Mouse (Mus musculus) spleen, postnatal 10 days (tissue): ENCODE data around the gene Notum.
"Not testable (repeated sequence)": the region's sequence is repeated elsewhere in the genome, so short reads cannot be mapped to it uniquely, and the experiment has no call there.

ENCODE experiments used
- DNase-seq, 2 experiments: peaks; one replicate each; pipeline ENCODE4 v3.0.0; 2021 to 2022; ENCODE audit warnings: low spot score in 2 of 2

The Notum gene

DNA sequence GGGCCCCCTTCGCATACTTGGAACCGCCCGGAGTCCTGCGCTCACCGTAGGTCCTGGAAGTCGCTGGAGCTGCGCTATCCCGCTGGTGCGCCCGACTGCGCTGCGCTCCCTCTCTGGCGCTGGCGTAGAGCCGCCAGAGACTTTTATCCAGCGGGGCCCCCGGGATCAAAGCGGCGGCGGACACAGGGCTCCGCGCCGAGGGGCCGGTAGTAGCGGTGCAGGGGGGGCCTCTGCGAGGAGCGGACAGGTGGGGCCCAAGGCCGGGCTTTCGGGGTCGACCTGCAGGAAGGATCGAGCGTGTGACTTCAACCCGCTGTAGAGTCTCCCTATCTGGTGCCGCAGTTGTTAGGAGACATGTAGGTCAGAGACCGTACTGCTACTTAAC, at the start of gene Notum:
Gene Notum, minus strand, starts transcription at position 100 of the 385 bp plus-strand sequence.
- no peak for DNase-seq

DNA sequence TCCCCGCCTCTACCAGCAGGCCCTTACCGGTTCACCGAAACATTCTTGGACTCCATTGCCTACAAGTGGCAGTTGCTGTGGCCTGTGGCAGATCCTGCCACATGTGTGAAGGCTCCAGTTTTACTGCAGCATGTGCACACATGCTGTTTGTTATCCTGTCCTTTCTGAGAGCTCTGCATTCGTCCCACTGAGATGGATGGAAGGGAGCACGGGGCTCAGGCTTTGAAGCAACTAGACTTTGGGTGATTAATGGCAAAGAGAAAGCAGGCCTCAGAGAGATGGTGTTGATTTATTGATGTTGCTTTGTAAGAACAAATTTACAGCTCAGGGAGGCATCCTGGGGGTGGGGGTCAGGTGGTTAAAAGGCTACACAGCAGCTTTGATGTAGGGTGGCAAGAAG, 49.7 kb upstream of the Notum start:
- no peak for DNase-seq

DNA sequence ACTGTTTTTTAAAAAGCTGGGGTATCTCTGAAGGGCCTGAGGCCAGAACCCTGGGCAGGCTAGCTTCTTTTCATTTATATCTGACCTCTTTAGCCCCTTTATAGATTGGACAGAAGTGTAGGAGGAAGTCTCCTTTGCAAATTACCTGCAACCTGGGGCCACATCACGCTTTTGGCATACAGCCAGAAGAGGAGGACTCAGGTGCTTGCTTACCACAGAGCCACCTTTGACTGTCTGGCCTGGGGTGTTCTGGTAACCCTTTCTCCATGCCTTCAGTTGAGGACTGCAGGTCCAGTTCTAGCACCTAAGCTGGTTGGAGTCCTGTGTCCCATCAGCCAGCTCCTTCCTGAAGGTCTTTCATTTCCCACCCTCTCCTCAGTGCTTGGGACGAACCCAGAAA, 48.6 kb upstream of the Notum start:
- no peak for DNase-seq

DNA sequence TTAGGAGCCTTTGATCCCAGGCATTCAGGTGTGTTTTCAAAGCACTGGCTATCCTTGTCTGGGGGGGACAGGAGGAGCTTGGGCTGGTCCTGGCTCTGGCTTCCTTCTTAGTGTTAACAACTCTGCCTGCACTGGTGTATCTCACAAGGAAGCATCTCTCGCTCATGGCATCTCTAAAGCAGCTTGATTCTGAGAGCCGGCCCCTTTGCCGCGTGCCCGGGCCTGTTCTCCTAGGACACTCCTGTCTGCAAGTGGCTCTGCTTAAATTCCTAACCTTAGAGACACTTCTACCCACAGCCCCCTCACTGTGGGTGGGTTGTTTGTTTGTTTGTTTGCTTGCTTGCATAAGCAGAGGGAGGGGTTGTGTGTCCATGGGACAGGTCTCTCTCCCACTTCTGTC, 47.0 kb upstream of the Notum start:
- no peak for DNase-seq

DNA sequence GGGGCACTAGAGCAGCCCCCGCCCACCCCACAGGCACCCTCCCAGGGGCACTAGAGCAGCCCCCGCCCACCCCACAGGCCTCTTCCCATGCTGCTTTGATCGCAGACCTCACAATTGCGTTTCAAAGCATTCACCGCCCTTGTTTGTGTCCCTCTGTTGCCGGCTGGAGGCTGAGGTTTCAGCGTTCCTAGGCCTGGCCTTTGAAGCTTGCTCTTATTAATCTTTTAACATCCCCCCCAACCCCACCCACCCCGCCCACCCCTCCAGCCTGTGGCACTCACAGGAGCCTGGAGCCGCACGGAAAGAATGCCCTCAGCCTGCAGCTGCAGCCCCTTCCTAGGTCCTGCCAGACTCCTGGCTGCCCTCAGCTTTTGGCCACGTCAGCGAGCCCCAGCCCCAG, 46.2 kb upstream of the Notum start:
- no peak for DNase-seq

DNA sequence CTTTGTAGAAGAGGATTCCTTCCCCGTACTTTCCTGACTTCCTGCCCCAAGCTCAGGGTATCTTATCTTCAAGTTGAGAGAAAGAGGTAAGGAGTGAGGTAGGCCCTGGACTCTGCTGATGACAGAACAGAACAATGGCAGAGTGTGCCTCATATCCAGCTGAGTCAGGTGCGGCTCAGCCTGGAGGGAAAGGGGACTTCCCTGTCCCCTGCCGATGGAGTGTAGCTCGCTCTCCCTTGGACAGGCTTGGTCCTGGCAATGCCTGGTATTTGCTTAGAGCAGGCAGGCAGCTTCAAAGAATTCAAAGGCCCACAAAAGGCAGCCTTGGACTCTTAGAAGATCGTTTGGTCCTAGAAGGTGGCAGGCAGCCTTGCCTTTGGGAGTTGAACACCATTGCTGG, 45.1 kb upstream of the Notum start:
- no peak for DNase-seq

DNA sequence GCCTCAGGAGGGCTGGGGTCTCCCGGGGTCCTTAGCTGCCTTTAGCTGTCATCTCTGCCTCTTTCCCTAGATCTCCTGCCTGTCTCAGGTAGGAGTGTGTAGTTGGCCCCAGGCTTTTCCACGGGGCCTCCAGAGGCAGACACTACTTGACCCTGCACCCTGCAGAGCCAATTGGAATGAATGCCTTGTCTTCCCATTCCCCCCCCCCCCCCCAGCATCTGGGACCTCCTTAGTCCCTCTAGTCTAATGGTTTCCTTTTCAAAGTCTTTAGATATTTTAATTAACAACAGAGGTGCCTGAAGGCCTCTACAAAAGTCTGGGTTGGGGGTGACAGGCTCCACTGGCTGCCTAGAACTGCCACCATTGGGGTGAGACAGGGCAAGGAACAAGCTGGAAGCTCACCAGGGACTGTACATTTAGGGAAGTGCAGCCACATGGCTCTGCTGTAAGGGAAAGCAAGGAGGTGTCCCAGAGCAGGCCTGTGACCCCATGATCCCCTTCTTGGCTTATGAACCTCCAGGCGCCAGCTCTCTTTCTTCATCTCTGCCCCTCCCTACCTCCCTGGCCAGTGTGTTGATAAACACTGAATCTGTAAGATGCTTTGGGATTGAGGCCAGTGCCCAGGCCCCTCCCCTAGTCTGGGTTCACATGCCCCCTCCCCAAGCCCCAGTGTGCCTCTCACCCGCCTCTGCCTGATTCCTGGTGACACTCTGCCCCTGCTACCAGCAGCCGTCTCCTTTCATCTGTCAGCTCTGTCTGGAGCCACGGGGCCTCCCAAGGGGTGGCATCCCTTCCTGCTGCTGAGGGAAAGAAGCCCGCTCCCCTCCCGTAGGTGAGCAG, 43.7 kb upstream of the Notum start:
- no peak for DNase-seq

DNA sequence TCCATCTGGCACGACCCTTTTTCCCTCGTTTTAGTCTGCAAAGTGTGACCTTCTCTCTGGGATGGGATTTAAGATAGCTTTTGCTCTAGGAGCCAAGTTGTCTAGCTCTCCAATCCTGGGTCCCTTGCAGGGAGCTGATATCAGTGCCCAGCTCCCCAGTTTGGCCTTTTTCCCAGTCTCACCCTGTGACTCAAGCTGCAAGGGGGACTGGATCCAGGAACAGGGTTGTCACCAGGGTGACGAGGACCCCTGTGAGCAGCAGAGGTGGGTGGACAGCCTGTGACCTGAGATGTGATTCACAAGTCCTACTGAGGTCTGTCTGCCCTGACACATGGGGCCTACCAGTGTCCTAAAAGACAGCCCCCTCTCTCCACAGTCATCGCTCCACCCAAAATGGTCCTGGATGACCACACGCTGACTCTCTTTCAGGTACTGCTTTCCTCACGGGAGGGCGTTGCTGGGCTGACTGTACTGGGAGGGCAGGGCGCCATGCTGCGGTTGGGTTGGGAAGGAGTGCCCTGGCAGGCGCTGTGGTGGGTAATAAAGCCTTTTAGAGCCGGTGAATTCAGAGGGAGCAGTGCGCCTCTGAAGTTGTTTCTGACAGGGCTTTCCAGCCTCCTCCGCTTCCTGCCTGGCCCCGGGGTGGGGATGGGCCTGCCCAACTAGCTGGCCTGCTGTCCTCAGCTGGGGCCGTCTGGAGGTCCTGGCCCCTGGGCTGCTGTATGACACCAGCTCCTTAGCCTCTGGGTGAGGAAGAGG, 42.9 kb upstream of the Notum start:
- DNase-seq: no peak

DNA sequence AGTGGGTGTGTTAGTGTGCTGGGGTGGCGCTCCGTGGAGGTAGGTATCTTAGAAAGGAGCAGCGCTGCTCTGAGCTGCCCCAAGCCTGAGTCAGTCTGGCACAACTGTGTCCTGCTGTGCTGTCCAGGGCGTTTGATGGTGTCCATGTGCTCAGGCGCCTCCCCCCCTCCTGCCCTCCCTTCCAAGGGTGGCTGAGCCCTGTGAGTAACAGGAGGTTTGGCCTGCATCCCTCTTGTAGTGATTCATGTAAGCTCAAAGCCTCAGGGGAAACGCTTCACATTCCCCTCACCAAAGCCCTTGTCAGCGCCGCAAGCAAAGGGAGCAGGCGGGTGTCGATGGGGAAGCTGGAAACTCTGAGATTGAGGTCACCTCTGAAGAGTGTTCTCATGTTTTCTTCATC, 36.8 kb upstream of the Notum start:
- DNase-seq: no peak

DNA sequence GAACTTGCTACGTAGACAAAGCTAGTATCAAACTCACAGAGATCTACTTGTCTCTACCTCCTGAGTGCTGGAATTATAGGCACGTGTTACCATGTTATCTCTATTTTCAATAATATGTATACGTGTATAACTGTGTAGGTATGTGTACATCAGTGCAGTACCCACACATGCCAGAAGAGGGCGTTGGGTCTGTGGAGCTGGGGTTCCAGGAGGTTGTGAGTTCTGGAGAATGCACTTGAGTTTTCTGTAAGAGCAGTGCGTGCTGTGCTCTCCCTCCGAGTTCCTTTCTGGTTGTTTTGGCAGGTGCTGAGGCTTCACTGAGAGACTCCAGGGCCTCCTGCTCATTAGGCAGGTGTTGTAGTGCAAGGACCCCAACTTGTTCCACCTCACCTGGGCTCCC, 35.6 kb upstream of the Notum start:
- no peak for DNase-seq

DNA sequence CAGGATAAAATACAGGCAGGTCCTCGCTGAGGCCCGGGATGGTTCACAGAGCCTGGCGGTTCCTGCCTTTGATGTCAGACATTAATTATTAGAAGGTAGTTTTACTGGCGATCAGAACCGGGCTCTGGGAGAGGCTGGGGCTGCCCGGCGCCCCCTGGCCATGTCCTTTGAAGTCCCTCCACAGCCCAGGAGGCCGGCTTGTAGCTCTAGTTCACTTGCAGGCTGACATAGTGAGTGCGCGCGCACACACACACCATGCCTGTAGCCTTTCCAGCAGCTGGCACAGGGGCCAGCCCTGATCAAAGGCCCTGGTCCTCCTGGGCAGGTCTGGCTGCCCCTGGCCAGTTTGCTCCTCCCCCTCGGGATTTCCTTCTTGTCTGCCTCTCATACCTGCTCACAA, 34.7 kb upstream of the Notum start:
- DNase-seq: no peak

DNA sequence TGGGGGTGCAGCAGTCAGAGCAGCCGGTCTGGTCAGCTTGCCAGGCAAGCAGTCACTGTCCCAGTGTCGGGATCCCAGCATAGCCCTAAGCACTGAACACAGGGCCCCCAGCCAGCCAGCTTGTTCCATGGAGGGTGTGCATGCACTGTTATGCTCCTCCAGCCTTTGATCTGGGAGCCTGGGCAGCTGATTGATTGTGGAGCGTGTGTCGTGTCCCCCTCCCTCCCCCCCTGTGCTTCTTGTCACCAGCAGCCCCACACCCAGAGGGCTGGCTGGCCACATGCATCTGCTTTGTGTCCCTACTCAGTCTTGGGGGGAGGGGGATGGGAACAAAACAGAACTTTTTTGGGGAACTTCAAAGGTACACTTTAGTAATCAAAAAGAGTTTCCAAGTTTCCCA, 34.2 kb upstream of the Notum start:
- no peak for DNase-seq

DNA sequence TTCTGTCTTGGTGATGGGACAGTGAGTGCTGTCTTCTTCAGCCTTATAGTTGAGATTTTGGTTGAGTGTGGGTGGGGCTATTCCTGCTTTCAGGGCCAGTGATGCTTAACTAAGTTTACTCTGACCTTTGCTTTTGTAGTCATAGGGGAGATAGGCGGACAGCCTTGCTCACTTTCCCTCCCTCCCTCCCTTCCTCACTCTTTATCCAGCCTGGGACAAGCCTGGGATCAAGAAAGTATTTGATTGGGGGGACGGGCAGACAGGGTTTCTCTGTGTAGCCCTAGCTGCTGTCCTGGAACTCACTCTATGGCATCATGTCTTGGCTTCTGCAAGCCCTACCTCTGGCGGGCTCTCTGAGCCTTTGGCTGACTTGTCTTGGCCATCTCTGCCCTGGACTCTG, 32.5 kb upstream of the Notum start:
- DNase-seq: no peak

DNA sequence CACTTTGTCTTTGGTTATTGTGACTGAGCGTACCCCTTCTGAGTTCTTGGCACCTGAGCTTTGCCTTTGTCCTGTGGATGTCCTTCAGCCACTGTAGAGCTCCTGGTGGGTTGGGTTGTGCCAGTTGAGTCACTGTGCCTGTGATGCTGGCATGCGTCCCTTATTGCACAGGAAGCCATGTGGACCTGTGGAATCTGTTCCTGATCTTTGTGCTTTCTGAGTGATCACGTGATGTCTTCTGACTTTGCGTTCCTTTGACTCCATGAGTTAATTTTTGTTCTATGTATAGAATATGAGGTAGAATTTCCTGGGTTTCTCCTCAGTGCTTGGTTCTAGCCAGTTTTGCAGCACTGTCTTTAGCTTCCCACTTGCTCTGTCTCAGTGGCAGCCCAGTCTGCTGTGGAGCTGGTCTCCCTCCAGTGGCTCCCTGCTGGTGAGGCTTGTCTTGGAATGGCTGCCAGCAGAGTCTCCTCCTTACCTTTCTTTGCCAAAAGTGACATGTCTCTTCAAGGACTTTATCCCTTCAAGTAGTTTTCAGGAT, 31.6 kb upstream of the Notum start:
- no peak for DNase-seq

DNA sequence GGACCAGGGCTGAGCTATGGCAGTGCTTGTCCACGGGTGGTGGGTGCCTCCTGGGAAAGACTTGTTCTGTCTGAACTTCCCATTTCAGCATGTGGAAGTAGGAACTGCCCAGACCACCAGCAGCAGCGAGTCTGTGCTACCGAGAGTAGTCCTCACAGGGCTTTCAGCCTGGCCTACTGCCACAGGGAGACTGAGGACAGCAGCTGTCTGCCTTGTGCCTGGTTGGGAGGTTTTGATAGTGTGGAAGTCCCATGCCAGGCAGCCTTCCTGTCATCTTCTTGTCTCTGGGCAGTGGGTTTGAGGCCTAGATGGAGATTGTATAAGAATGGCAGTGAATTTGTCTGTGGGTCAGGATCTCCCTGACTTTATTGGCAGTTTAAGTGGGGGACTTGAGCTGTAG, 28.4 kb upstream of the Notum start:
- DNase-seq: no peak

DNA sequence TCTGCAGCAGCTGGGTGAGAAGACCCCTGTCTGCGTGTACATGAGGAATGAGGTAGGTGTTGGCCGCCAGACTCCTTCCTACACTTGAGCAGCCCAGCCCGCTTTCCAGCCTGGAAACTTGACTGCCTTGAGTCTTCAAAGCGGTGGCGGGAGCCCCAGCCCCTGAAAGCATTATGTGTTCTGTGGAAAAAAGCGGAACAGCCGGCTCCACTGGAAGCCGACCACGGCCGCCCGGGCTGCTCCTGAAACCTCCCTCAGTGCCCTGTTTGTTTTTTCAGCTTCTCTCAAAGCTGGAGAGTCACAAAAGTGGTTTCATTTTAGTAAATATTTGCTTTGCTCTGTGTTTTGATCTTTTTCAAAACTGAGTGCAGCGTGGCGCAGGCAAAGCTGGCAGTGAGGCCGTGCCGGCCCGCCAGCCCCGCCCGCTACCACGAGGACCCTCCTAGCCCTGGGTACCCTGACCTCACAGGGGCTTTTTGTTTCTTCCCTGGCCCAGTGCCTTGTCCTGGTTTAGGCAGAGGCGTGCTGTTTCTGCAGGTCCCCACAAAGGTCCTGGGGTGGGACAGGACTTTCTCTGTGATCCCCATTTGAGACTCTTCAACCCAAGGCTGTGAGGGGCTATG, 25.8 kb upstream of the Notum start:
- no peak for DNase-seq

DNA sequence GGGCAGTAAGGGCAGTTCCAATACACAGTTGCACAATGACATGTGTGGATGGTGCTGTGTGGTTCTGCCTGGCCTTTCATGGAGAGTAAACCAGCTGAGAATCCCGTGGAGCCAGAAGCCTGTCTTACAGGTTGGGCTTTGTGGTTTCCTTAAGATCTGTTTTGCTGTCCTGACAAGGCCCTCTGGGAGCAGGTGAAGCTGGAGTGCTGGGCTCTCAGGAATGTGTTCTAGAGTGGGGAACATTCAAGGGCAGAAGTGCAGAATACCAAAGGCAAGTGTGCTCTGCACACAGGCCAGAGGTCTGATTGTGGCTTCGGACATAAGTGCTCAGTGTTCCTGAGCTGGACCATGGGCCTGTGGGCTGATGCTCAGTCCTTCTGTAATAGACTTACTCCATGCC, 23.7 kb upstream of the Notum start:
- DNase-seq: no peak

DNA sequence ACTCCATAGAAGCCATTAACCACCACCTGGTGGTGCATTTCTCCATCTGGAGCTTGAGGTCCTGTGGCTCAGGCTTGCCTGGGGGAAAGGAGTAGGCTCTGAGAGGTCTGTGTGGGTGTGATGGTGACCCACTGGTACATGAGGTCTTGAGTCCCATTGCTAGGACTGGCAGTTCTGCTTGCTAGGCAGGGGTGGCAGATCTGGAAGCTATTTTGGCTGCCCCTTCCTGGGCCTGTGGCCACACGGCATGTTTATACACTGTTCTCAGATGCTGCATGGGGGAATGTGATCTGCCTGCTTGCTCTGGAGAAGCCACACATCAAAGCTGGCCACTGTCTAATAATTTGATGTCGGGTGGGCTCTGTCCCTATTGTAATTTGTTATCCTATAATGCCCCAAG, 23.1 kb upstream of the Notum start:
- no peak for DNase-seq

DNA sequence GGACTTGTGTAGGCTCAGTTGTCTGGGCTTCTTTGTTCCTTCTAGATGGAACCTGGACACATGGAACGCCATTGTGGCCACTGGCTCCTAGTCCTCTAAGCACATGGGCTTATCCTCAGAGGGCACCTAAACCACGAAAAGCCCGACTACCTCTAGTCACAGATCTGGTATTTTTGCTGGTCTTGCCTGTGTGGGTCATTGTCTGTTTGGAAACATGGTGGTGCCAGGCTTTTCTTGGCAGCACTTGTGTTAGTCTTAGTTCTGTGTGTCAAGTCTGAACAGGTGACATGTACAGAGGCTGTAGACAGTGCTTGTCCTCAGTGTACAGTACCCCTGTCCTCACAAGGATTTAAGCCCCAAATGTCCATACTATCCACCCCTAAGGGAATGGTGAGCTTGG, 22.6 kb upstream of the Notum start:
- no peak for DNase-seq

DNA sequence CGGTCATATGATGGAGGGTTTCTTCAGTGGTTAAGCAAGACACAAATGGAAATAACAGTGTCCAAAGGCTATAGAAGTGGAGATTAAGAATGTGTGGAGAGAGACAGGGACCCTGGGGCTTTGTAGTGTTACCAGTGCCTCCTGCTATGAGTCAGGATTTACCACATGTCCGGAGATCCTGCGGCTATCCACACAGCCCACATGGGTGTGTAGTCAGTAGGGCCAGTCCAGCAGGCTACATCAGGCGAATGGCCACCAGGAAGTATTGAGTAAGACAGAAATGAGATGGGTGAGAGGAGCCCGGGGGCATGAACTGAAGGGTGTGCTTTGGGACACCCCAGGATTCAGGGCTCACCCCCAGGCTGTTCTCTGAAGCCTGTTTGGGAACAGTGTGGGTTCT, 21.7 kb upstream of the Notum start:
- no peak for DNase-seq

DNA sequence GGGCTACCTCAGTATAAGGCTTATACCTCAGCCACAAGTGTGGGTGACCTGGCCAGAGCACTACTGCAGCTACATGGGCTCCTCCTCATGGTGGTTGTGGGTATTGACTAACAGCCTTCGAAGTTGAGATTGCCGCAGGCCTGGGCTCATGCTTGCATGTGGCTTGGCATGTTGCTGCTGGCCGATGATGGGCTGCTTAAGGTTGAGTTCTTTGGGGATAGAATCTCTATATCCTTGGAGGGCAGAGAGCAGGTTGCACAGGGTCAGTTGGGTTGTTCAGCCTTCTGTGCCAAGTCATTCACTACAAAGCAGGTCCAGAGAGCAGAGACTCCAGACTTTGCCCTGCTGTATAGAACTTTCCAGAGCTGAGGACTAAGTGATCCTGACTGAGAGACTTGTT, 18.9 kb upstream of the Notum start:
- DNase-seq: peak in 1 of 2 experiments; percentile 61

DNA sequence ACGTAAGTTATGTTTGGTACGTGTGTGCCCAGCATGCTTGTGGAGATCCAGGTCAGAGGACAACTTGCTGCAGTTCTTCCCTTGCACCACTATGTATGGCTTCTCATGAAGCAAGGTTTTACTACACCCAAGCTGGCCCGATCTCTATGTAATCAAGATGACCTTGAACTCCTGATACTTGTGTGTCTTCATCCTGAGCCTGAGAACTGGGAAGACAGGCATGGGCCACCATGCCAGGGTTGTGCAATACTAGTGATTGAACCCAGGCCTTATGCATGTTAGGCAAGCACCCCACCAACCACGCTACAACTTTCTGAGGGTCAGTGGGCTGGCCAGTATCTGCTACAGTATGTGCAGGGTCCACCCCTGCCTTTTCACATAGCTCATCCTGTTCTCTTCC, 16.0 kb upstream of the Notum start:
- DNase-seq: no peak

DNA sequence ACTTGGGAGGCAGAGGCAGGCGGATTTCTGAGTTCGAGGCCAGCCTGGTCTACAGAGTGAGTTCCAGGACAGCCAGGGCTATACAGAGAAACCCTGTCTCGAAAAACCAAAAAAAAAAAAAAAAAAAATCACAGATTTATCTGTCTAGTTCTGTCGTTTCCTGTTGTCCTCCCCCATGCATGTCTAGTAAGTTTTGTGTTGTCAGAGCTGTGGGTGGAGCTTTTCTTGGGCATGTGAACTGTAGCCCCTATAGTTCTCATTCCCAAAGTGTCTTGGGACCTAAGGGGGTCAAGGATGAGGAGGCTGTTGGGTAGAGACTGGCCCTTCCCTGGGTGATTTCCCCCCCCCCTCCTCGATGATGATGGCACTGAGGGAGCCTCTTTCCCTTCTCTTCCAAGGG, 14.9 kb upstream of the Notum start:
- not testable (repeated sequence) for DNase-seq
